Mouse (Mus musculus) liver, adult 2 months (tissue): ENCODE measurements at regions not wholly inside any gene's neighbourhood (a gene's known extent, or its start where the extent isn't known, plus 50 kb on each side); places are given as distances from the start of the nearest gene placed in this dataset.

Source experiments
- DNase-seq: peaks from one replicate; pipeline ENCODE4 v3.0.0-alpha.2; 2011; ENCODE audit warnings: low read depth, low spot score; ENCODE audit errors: extremely low read depth
- H3K27ac ChIP-seq: fragments of 200-500 bp; replicated peaks from 2 replicates; pipeline ENCODE4 v1.5.1; 2012; ENCODE audit warnings: low read depth, mild to moderate bottlenecking, control low read depth, inconsistent platforms, low read length; ENCODE audit not compliant: insufficient read depth
- H3K27me3 ChIP-seq: fragments of 200-500 bp; 2 replicates; pipeline ENCODE4 v1.6.1; 2012; ENCODE audit warnings: mild to moderate bottlenecking, moderate library complexity, low read length, inconsistent platforms; ENCODE audit not compliant: control insufficient read depth, insufficient read depth
- H3K36me3 ChIP-seq: fragments of 200-500 bp; 2 replicates; pipeline ENCODE4 v1.6.1; 2012; ENCODE audit warnings: low read length, inconsistent platforms; ENCODE audit not compliant: control insufficient read depth, insufficient read depth
- H3K4me1 ChIP-seq: fragments of 200-500 bp; 2 replicates; pipeline ENCODE4 v1.6.1; 2011; ENCODE audit warnings: low read length; ENCODE audit not compliant: control insufficient read depth, insufficient read depth
- H3K4me3 ChIP-seq: fragments of 200-500 bp; 2 replicates; pipeline ENCODE4 v1.5.1; 2011; ENCODE audit warnings: low read depth, mild to moderate bottlenecking, control low read depth, low read length, moderate library complexity; ENCODE audit not compliant: insufficient read depth
- H3K79me2 ChIP-seq: fragments of 200-500 bp; 2 replicates; pipeline ENCODE4 v1.6.1; 2012; ENCODE audit warnings: inconsistent platforms, mild to moderate bottlenecking, low read length, moderate library complexity; ENCODE audit not compliant: control insufficient read depth, insufficient read depth
- H3K9ac ChIP-seq: fragments of 200-500 bp; 2 replicates; pipeline ENCODE4 v1.6.1; 2012; ENCODE audit warnings: low read depth, mild to moderate bottlenecking, control low read depth, inconsistent platforms, low read length
- CTCF ChIP-seq: fragments of 200-500 bp; IDR thresholded peaks from 2 replicates; pipeline ENCODE4 v1.5.1; 2011; ENCODE audit warnings: low read depth, low read length, control low read depth
- POLR2A ChIP-seq: fragments of 200-500 bp; IDR thresholded peaks from 2 replicates; pipeline ENCODE4 v1.6.1; 2011; ENCODE audit warnings: low read length, control low read depth; ENCODE audit not compliant: insufficient read depth; ENCODE audit errors: extremely low read depth
- WGBS: fragments of 180-500 bp; shearing (Covaris S2); methylation state at CpG from one replicate; pipeline ENCODE4 v1.1.7; 2018; 5-methylcytosine and 5-hydroxymethylcytosine counted together

- WGBS = 60% methylated on average over 2 of the region's 2 CpGs
- no peak for TF ChIP-seq POLR2A
- TF ChIP-seq CTCF = no peak
These were observed 63.8 kb upstream of the Ercc6l2 start for GRCm38 (mm10) chr13:63751196-63751595.

DNA sequence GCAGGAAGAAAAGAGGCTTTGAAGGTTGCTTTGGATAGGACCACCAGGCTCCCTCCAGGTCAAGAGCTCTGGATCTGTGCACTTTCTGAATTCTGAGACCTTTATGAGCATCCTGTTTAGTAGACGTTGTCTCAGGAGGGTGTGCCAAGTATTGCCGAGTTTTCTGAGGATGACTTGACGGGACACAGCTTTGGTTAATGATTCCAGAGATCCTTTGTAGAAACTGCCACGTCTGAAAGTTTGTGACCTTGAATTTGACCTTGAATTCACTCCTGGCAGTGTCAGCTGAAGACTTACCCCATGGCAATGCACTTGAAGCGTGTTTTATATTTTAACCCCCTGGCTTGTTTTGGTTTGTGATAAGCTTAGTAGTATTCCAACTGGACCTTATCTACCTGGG is 58.0 kb upstream of the Ercc6l2 start:
- no peak overlapping the region for H3K9ac ChIP-seq
- H3K4me1 ChIP-seq = no peaks in the 10 kb centered on the region
- no peaks in the 10 kb centered on the region for H3K79me2 ChIP-seq
- H3K36me3 ChIP-seq = no peaks in the 10 kb centered on the region
- TF ChIP-seq CTCF (no peak), POLR2A (no peak)
- no peaks in the 10 kb centered on the region for H3K27me3 ChIP-seq
- WGBS = 67% methylated on average over 5 of the region's 5 CpGs
- H3K27ac ChIP-seq = no peak overlapping the region
- no peak overlapping the region for H3K4me3 ChIP-seq
- DNase-seq = no peak

More at GRCm38 (mm10) chr13:63751196-63751595, 63.8 kb upstream of the Ercc6l2 start:
- no peaks in the 10 kb centered on the region for H3K79me2 ChIP-seq
- no peak overlapping the region for H3K9ac ChIP-seq
- no peaks in the 10 kb centered on the region for H3K36me3 ChIP-seq
- H3K27me3 ChIP-seq = no peaks in the 10 kb centered on the region
- DNase-seq = no peak
- H3K27ac ChIP-seq = no peak overlapping the region
- no peaks in the 10 kb centered on the region for H3K4me1 ChIP-seq
- H3K4me3 ChIP-seq = no peak overlapping the region

DNA sequence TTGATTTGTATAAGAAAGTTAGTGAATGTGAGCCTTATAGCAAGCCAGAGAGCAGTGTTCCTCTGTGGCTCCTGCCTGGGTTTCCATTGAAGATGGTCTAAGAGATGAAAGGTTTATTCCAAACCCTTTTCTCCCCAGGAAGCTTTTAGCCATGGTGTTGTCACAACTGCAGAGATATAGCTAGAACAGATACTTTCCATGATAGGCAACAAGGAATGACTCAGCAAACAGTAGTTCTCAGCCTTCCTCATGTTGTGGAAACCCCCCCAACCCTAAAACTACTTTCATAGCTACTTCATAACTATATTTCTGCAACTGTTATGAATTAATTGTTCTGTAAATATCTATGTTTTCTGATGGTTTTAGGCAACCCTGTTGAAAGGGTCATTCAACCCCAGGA is 53.5 kb upstream of the Ercc6l2 start:
- H3K4me3 ChIP-seq = no peak overlapping the region
- no peak for DNase-seq
- H3K27me3 ChIP-seq = no peaks in the 10 kb centered on the region
- no peak overlapping the region for H3K9ac ChIP-seq
- no peaks in the 10 kb centered on the region for H3K36me3 ChIP-seq
- TF ChIP-seq POLR2A (no peak), CTCF (no peak)
- no peaks in the 10 kb centered on the region for H3K4me1 ChIP-seq
- no peaks in the 10 kb centered on the region for H3K79me2 ChIP-seq
- no peak overlapping the region for H3K27ac ChIP-seq
